Comparison of ENCODE assay signal across 8 mouse cellular contexts in the genomic region with DNA sequence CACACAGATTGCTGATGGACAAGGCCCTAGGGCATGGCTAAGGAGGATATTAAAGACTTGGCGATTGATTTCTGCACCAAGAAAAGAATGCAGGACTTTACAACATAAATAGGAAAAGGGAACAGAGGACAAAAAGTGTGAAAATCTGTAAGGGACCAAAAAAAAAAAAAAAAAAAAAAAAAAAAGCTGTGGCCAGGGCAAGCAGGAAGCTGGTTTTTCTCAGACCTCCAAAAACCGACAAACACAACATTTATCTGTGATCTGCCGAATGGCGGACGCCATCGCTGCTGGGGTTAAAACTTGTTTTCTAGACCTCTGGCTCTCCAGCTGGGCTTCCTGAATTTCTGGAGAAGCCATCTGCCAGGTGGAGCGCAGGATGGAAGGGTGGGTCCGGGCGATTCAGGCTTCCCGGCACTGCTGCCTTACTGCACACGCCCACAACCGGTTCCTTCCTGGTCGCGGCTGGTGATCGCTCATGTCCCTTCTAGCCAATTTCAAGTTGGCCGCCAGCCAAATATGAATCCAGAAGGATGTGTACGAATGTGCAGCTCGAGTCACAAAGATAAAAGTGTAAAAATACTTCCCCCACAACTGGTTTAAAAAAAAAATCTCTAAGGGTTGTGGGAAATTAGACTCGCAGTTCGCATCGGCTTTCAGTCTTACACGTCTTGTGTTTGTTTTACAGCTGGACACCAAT.
DNase-seq lines count a peak whose midpoint lies in the region; ATAC-seq and TF ChIP-seq lines count a peak whose summit lies in the region.

No protein-coding gene starts in this region.

- TF ChIP-seq EP300 in CH12.LX (IDR thresholded peaks at IDR 0.05; ENCODE audit: low read length) = no peak
- peak; percentile 69; the same call in 1 of the 2 replicates for TF ChIP-seq EP300 in heart, postnatal 0 days (IDR thresholded peaks at IDR 0.05; ENCODE audit: low read depth)
- TF ChIP-seq EP300 in liver, embryonic 14.5 days (IDR thresholded peaks at IDR 0.05; ENCODE audit: low read depth) = no peak

- no peaks in the 10 kb centered on the region for H3K79me2 ChIP-seq in CH12.LX (replicated peaks; ENCODE audit: control insufficient read depth, extremely low read depth, insufficient read depth, poor library complexity, severe bottlenecking)

- dilution Hi-C loops in CH12.LX (cut with MboI; ENCODE audit: extremely low pct_ligation_motif_present, extremely low pct_unique_long_range_greater_than_20kb, low sequenced_read_pairs) = no loop called here

- H3K4me1 ChIP-seq in CH12.LX (ENCODE audit: control insufficient read depth in 1 of 2, insufficient read depth in 2 of 2) = no peaks in the 10 kb centered on the region
- H3K4me1 ChIP-seq in forebrain, embryonic 13.5 days = peaks cover 6% of the 10 kb centered on the region; the same call in 1 of the 2 replicates
- H3K4me1 ChIP-seq in heart, postnatal 0 days (ENCODE audit: control insufficient read depth, insufficient read depth) = peaks cover 12% of the 10 kb centered on the region; the same call in 1 of the 2 replicates
- H3K4me1 ChIP-seq in liver, embryonic 14.5 days (replicated peaks; ENCODE audit: control insufficient read depth in 2 of 2, insufficient read depth in 2 of 2, low read length in 1 of 2) = peaks cover 0 to 6% of the 10 kb centered on the region in 2 experiments; a peak in 2 of 4 replicates
- H3K4me1 ChIP-seq in neural tube, embryonic 11.5 days (ENCODE audit: control insufficient read depth, insufficient read depth, low read length) = no peaks in the 10 kb centered on the region

- peaks cover 40% of the 10 kb centered on the region for H3K9me3 ChIP-seq in CH12.LX (replicated peaks; ENCODE audit: low read length)
- peaks cover 4% of the 10 kb centered on the region; the same call in 1 of the 2 replicates for H3K9me3 ChIP-seq in forebrain, embryonic 13.5 days (replicated peaks)
- H3K9me3 ChIP-seq in heart, postnatal 0 days (replicated peaks; ENCODE audit: control insufficient read depth, low read length) = peaks cover 7% of the 10 kb centered on the region; the same call in 1 of the 2 replicates
- no peaks in the 10 kb centered on the region for H3K9me3 ChIP-seq in liver, embryonic 14.5 days (ENCODE audit: control insufficient read depth, low read length)
- H3K9me3 ChIP-seq in neural tube, embryonic 11.5 days (ENCODE audit: control insufficient read depth, low read length) = no peaks in the 10 kb centered on the region

- peak overlapping the region in 2 of 3 experiments; percentile 25 to 44 for H3K4me3 ChIP-seq in CH12.LX (replicated peaks in 1 of 3; ENCODE audit: low read depth in 2 of 3, low read length in 2 of 3, poor library complexity in 1 of 3)
- H3K4me3 ChIP-seq in forebrain, embryonic 13.5 days = peak overlapping the region; percentile 38
- peak overlapping the region; percentile 61 for H3K4me3 ChIP-seq in heart, postnatal 0 days (ENCODE audit: low read depth, low read length)
- H3K4me3 ChIP-seq in liver, embryonic 14.5 days (ENCODE audit: insufficient read depth in 1 of 2, low read depth in 2 of 2, low read length in 2 of 2) = peak overlapping the region; percentile 51 to 55
- H3K4me3 ChIP-seq in neural tube, embryonic 11.5 days (ENCODE audit: low read depth, low read length) = peak overlapping the region; percentile 14

- in situ Hi-C loops in CH12.LX (cut with MboI; ENCODE audit: low pct_ligation_motif_present, low pct_unique_long_range_greater_than_20kb, low sequenced_read_pairs) = no loop called here

- H3K9ac ChIP-seq in CH12.LX (ENCODE audit: insufficient read depth, low read depth) = no peak overlapping the region
- peak overlapping the region; percentile 65 for H3K9ac ChIP-seq in forebrain, embryonic 13.5 days
- peak overlapping the region; percentile 66 for H3K9ac ChIP-seq in heart, postnatal 0 days (replicated peaks; ENCODE audit: low read depth, low read length)
- H3K9ac ChIP-seq in liver, embryonic 14.5 days (replicated peaks) = peak overlapping the region; percentile 40
- peak overlapping the region; percentile 41; the same call in 1 of the 2 replicates for H3K9ac ChIP-seq in neural tube, embryonic 11.5 days (ENCODE audit: low read length)

- peak; percentile 9 for DNase-seq in CH12.LX (ENCODE audit: extremely low read depth)
- peak; percentile 44 for DNase-seq in cerebellum, adult 11 months
- peak; percentile 92 for DNase-seq in heart, postnatal 0 days (ENCODE audit: low spot score)
- DNase-seq in kidney, postnatal 25 days = peak; percentile 86 to 89
- peak in 1 of 3 experiments; percentile 9 for DNase-seq in liver, embryonic 14.5 days (ENCODE audit: low read depth in 3 of 3, low spot score in 3 of 3)
- DNase-seq in neural tube, embryonic 11.5 days (ENCODE audit: low spot score) = peak; percentile 77
- peak; percentile 72 for DNase-seq in telencephalon, adult 2 months (ENCODE audit: low read depth, low spot score)

- no peak overlapping the region for H3K27ac ChIP-seq in CH12.LX (ENCODE audit: insufficient read depth, low read depth)
- H3K27ac ChIP-seq in forebrain, embryonic 13.5 days = no peak overlapping the region
- peak overlapping the region; percentile 90 for H3K27ac ChIP-seq in heart, postnatal 0 days (ENCODE audit: low read depth)
- no peak overlapping the region for H3K27ac ChIP-seq in liver, embryonic 14.5 days
- 0 out of 2 replicates have a peak overlapping the region, but pooled peaks have one; percentile 44 for H3K27ac ChIP-seq in neural tube, embryonic 11.5 days (ENCODE audit: low read depth, low read length)

- TF ChIP-seq CTCF in CH12.LX (conservative IDR thresholded peaks at IDR 0.05 in 1 of 2, IDR thresholded peaks at IDR 0.05 in 1 of 2; ENCODE audit: low read depth in 2 of 2, low read length in 2 of 2) = no peak
- no peak for TF ChIP-seq CTCF in heart, postnatal 0 days (IDR thresholded peaks at IDR 0.05; ENCODE audit: low read depth)
- TF ChIP-seq CTCF in liver, embryonic 14.5 days (IDR thresholded peaks at IDR 0.05; ENCODE audit: low read depth) = no peak

- no peak for TF ChIP-seq POLR2A in CH12.LX (IDR thresholded peaks at IDR 0.05; ENCODE audit: low read depth, low read length)

- peak; percentile 79 for ATAC-seq in forebrain, embryonic 13.5 days
- peak; percentile 89 for ATAC-seq in heart, postnatal 0 days (ENCODE audit: insufficient read depth, low read depth)
- ATAC-seq in liver, embryonic 14.5 days (ENCODE audit: insufficient read depth) = peak; percentile 61; the same call in 1 of the 2 replicates
- ATAC-seq in neural tube, embryonic 11.5 days (ENCODE audit: insufficient read depth, low FRiP score, low TSS enrichment) = peak; percentile 72

- WGBS in forebrain, embryonic 13.5 days = 6% methylated on average over 22 of the region's 22 CpGs
- 3% methylated on average over 22 of the region's 22 CpGs for WGBS in heart, postnatal 0 days
- 3% methylated on average over 22 of the region's 22 CpGs for WGBS in liver, embryonic 14.5 days (ENCODE audit: insufficient replicate concordance)
- 7% methylated on average over 22 of the region's 22 CpGs for WGBS in neural tube, embryonic 11.5 days

- H3K27me3 ChIP-seq in CH12.LX (replicated peaks) = no peaks in the 10 kb centered on the region
- no peaks in the 10 kb centered on the region for H3K27me3 ChIP-seq in forebrain, embryonic 13.5 days
- H3K27me3 ChIP-seq in heart, postnatal 0 days (ENCODE audit: control insufficient read depth, insufficient read depth, low read length) = no peaks in the 10 kb centered on the region
- H3K27me3 ChIP-seq in liver, embryonic 14.5 days (ENCODE audit: control insufficient read depth, insufficient read depth, low read length) = no peaks in the 10 kb centered on the region
- no peaks in the 10 kb centered on the region for H3K27me3 ChIP-seq in neural tube, embryonic 11.5 days (ENCODE audit: control insufficient read depth, insufficient read depth, low read length)

- H3K4me2 ChIP-seq in CH12.LX (ENCODE audit: insufficient read depth, low read depth, poor library complexity, severe bottlenecking) = no peak overlapping the region
- H3K4me2 ChIP-seq in forebrain, embryonic 13.5 days = peak overlapping the region; percentile 72
- peak overlapping the region; percentile 70 for H3K4me2 ChIP-seq in heart, postnatal 0 days (ENCODE audit: low read depth, low read length)
- peak overlapping the region; percentile 73 for H3K4me2 ChIP-seq in liver, embryonic 14.5 days (ENCODE audit: low read depth)
- H3K4me2 ChIP-seq in neural tube, embryonic 11.5 days (ENCODE audit: low read depth) = peak overlapping the region; percentile 45

- no peaks in the 10 kb centered on the region for H3K36me3 ChIP-seq in CH12.LX (replicated peaks in 1 of 2; ENCODE audit: control insufficient read depth in 1 of 2, insufficient read depth in 1 of 2, low read length in 1 of 2)
- H3K36me3 ChIP-seq in forebrain, embryonic 13.5 days (ENCODE audit: poor library complexity, severe bottlenecking) = no peaks in the 10 kb centered on the region
- peaks cover 1% of the 10 kb centered on the region; the same call in 1 of the 2 replicates for H3K36me3 ChIP-seq in heart, postnatal 0 days (replicated peaks; ENCODE audit: control insufficient read depth, insufficient read depth, low read length)
- H3K36me3 ChIP-seq in liver, embryonic 14.5 days (replicated peaks; ENCODE audit: control insufficient read depth, insufficient read depth, low read depth) = no peaks in the 10 kb centered on the region
- no peaks in the 10 kb centered on the region for H3K36me3 ChIP-seq in neural tube, embryonic 11.5 days (ENCODE audit: control insufficient read depth, insufficient read depth, low read length)

- no peak for TF ChIP-seq RAD21 in CH12.LX (IDR thresholded peaks at IDR 0.05; ENCODE audit: low read depth, low read length)

TF ChIP-seq in CH12.LX, 34 proteins besides CTCF, POLR2A, EP300 and RAD21:
- no peak for TF ChIP-seq HCFC1 (IDR thresholded peaks at IDR 0.05; ENCODE audit: low read depth, low read length)
- TF ChIP-seq ZNF384 (IDR thresholded peaks at IDR 0.05; ENCODE audit: low read depth, low read length) = peak; percentile 15; the same call in 1 of the 2 replicates
- TF ChIP-seq UBTF (IDR thresholded peaks at IDR 0.05; ENCODE audit: low read depth, low read length) = no peak
- TF ChIP-seq USF2 (conservative IDR thresholded peaks at IDR 0.05; ENCODE audit: low read depth, low read length) = no peak
- TF ChIP-seq JUND (conservative IDR thresholded peaks at IDR 0.05; ENCODE audit: low read depth, low read length) = no peak
- no peak for TF ChIP-seq SMC3 (IDR thresholded peaks at IDR 0.05; ENCODE audit: low read depth, low read length)
- TF ChIP-seq NRF1 (IDR thresholded peaks at IDR 0.05; ENCODE audit: low read depth, low read length) = no peak
- no peak for TF ChIP-seq ELF1 (IDR thresholded peaks at IDR 0.05; ENCODE audit: low read depth, low read length)

Comparison
In these comparisons a context has a peak if more than half of its experiments do, and no peak if none do; other contexts are left out.
1. H3K27ac ChIP-seq: peak in heart, postnatal 0 days (single experiment) and neural tube, embryonic 11.5 days (single experiment); none in CH12.LX (single experiment), forebrain, embryonic 13.5 days (single experiment) and liver, embryonic 14.5 days (single experiment).
2. Peak in every context shown above with its lines, with median percentiles within 50 percentile points of each other: H3K4me3 ChIP-seq and ATAC-seq.